10 mouse cellular contexts compared by ENCODE assay signal in the genomic region with DNA sequence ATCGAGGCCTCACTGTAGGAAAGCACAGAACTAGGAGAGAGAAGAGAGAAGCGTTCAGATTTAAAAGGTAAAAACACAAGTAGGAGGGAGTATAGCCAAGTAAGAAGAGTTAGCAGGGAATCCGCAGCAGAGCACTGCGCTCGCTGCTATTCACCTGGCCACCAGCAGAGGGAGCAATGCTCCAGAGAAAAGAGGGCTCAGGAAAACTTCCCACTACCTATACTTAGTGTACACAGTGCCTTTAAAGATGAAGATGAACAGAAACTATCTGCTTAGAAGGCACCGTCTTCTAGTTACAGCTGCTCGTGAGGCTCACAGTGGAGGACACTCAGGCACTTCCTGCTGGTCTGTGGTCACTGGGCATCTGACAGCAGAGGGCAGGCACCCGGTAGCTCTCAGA. TPM values are rescaled to one million over a fixed set of nuclear protein-coding genes. Genes with fewer than 3 reads are reported as not detected.
DNase-seq lines count a peak whose midpoint lies in the region; ATAC-seq and TF ChIP-seq lines count a peak whose summit lies in the region.
"Had no signal": no experiment of that assay in that cellular context is flagged by ENCODE, and none has a peak within 500 bp of the region (broad histone marks: within the 10 kb centered on the region; RNA-seq: fewer than 3 reads in every experiment).

No protein-coding gene starts in this region.

- no peak overlapping the region for H3K4me2 ChIP-seq in kidney, embryonic 15.5 days
- no peak overlapping the region for H3K4me2 ChIP-seq in intestine, embryonic 15.5 days (replicated peaks)
- H3K4me2 ChIP-seq in midbrain, postnatal 0 days (ENCODE audit: low read depth, low read length, poor library complexity, severe bottlenecking), result no peak overlapping the region
- H3K4me2 ChIP-seq: embryonic facial prominence, embryonic 12.5 days; stomach, embryonic 15.5 days had no signal

- ATAC-seq in kidney, embryonic 15.5 days (replicated peaks; ENCODE audit: low FRiP score), result no peak; the same call in 1 of the 2 replicates
- ATAC-seq in intestine, embryonic 15.5 days, result peak; percentile 53; the same call in 1 of the 2 replicates
- ATAC-seq in midbrain, postnatal 0 days (ENCODE audit: low FRiP score), result peak; percentile 63; the same call in 1 of the 2 replicates

- 0 out of 2 replicates have a peak, but pooled peaks cover 3% of the 10 kb centered on the region for H3K4me1 ChIP-seq in kidney, embryonic 15.5 days
- no peaks in the 10 kb centered on the region; the same call in 1 of the 2 replicates for H3K4me1 ChIP-seq in cerebellum, adult 2 months (ENCODE audit: control insufficient read depth, insufficient read depth, low read length)
- no peaks in the 10 kb centered on the region for H3K4me1 ChIP-seq in intestine, embryonic 15.5 days (replicated peaks)
- H3K4me1 ChIP-seq in midbrain, postnatal 0 days (ENCODE audit: insufficient read depth, low read length), result no peaks in the 10 kb centered on the region
- H3K4me1 ChIP-seq: embryonic facial prominence, embryonic 12.5 days; stomach, embryonic 15.5 days had no signal

- no peak overlapping the region for H3K4me3 ChIP-seq in kidney, embryonic 15.5 days (replicated peaks)
- H3K4me3 ChIP-seq in cerebellum, adult 2 months (replicated peaks; ENCODE audit: insufficient read depth, low read depth, low read length), result no peak overlapping the region
- no peak overlapping the region for H3K4me3 ChIP-seq in intestine, embryonic 15.5 days (replicated peaks)
- no peak overlapping the region for H3K4me3 ChIP-seq in midbrain, postnatal 0 days (ENCODE audit: low read depth, low read length)
- H3K4me3 ChIP-seq: embryonic facial prominence, embryonic 12.5 days; stomach, embryonic 15.5 days had no signal

- H3K27ac ChIP-seq in kidney, embryonic 15.5 days, result no peak overlapping the region
- H3K27ac ChIP-seq in cerebellum, adult 2 months (ENCODE audit: insufficient read depth, low read length), result no peak overlapping the region
- no peak overlapping the region for H3K27ac ChIP-seq in intestine, embryonic 15.5 days
- H3K27ac ChIP-seq in midbrain, postnatal 0 days (ENCODE audit: low read depth, low read length), result no peak overlapping the region
- H3K27ac ChIP-seq: embryonic facial prominence, embryonic 12.5 days; stomach, embryonic 15.5 days had no signal

- TF ChIP-seq CTCF in cerebellum, adult 2 months (IDR thresholded peaks at IDR 0.05; ENCODE audit: borderline replicate concordance, insufficient read depth, low read depth, low read length), result peak; percentile 92
- TF ChIP-seq CTCF in midbrain, postnatal 0 days (IDR thresholded peaks at IDR 0.05), result peak; percentile 97

- intact Hi-C loops in left cerebral cortex, postnatal 36 days (cut with DNase I), result loop anchor here (1.0 kb wide), 1 partner anchor 120 kb away; no protein-coding TSS in a partner anchor

- H3K36me3 ChIP-seq in kidney, embryonic 15.5 days, result peaks cover 97% of the 10 kb centered on the region
- H3K36me3 ChIP-seq in intestine, embryonic 15.5 days, result peaks cover 39% of the 10 kb centered on the region
- peaks cover 64% of the 10 kb centered on the region for H3K36me3 ChIP-seq in midbrain, postnatal 0 days (ENCODE audit: insufficient read depth, low read length)

- no peak for TF ChIP-seq POLR2A in cerebellum, adult 2 months (IDR thresholded peaks at IDR 0.05; ENCODE audit: borderline replicate concordance, insufficient read depth, low read length)

- H3K27me3 ChIP-seq in kidney, embryonic 15.5 days, result no peaks in the 10 kb centered on the region
- H3K27me3 ChIP-seq in cerebellum, adult 2 months (ENCODE audit: control insufficient read depth, insufficient read depth, low read length), result no peaks in the 10 kb centered on the region
- no peaks in the 10 kb centered on the region for H3K27me3 ChIP-seq in intestine, embryonic 15.5 days (replicated peaks)
- no peaks in the 10 kb centered on the region for H3K27me3 ChIP-seq in midbrain, postnatal 0 days (ENCODE audit: insufficient read depth, low read length)
- H3K27me3 ChIP-seq: embryonic facial prominence, embryonic 12.5 days; stomach, embryonic 15.5 days had no signal

- WGBS in kidney, embryonic 15.5 days, result 30% methylated on average over 8 of the region's 8 CpGs
- 20% methylated on average over 8 of the region's 8 CpGs for WGBS in cerebellum, adult 2 months
- WGBS in intestine, embryonic 15.5 days, result 24% methylated on average over 8 of the region's 8 CpGs
- WGBS in midbrain, postnatal 0 days, result 25% methylated on average over 8 of the region's 8 CpGs

- DNase-seq in kidney, adult 11 months, result peak; percentile 32
- DNase-seq in cerebellum, adult 2 months, result peak; percentile 55 to 77
- DNase-seq in frontal cortex, postnatal 14 days (ENCODE audit: low spot score in 2 of 2), result peak; percentile 43 to 79
- peak; percentile 68 to 75 for DNase-seq in left cerebral cortex, postnatal 36 days (ENCODE audit: low spot score in 2 of 2)
- DNase-seq in midbrain, postnatal 0 days (ENCODE audit: low spot score), result peak; percentile 78
- peak; percentile 66 to 90 for DNase-seq in spleen, postnatal 4 days (ENCODE audit: low spot score in 2 of 2)

- H3K9ac ChIP-seq in kidney, embryonic 15.5 days, result no peak overlapping the region
- H3K9ac ChIP-seq in intestine, embryonic 15.5 days, result no peak overlapping the region
- H3K9ac ChIP-seq in midbrain, postnatal 0 days (replicated peaks; ENCODE audit: low read length, poor library complexity, severe bottlenecking), result no peak overlapping the region
- H3K9ac ChIP-seq: embryonic facial prominence, embryonic 12.5 days; stomach, embryonic 15.5 days had no signal

- H3K9me3 ChIP-seq in kidney, embryonic 15.5 days (replicated peaks), result no peaks in the 10 kb centered on the region
- no peaks in the 10 kb centered on the region for H3K9me3 ChIP-seq in intestine, embryonic 15.5 days
- H3K9me3 ChIP-seq in midbrain, postnatal 0 days (ENCODE audit: low read length), result no peaks in the 10 kb centered on the region
- H3K9me3 ChIP-seq: embryonic facial prominence, embryonic 12.5 days; stomach, embryonic 15.5 days had no signal

RNA-seq across cellular contexts. Expression of a gene that starts 41.0 kb away (rescaled TPM):
- polyA plus RNA-seq in kidney, embryonic 15.5 days (2015; fragmentation: Nextera tagmentation; extraction: Ambion mirVana), result 20.6 and 21.9 TPM in 2 replicates
- 21.7 and 24.8 TPM in 2 replicates for polyA plus RNA-seq in cerebellum, adult 2 months (2012; rRNA removed)
- polyA plus RNA-seq in intestine, embryonic 15.5 days (2015; fragmentation: Nextera tagmentation; extraction: Ambion mirVana), result 15.5 and 15.8 TPM in 2 replicates
- 10 to 100 TPM; 12.1 to 15.7 TPM for total RNA-seq in left cerebral cortex, postnatal 36 days (2021)
- 12.9 and 13.9 TPM in 2 replicates for total RNA-seq in midbrain, postnatal 0 days (2014; rRNA removed)
- 13.0 and 13.2 TPM in 2 replicates for polyA plus RNA-seq in midbrain, postnatal 0 days (2015; fragmentation: Nextera tagmentation; extraction: Ambion mirVana)
